Mouse (Mus musculus) ES-Bruce4 (cell line): ENCODE results near the gene Por.

Experiments
- CTCF ChIP-seq: IDR thresholded peaks from one replicate; pipeline ENCODE4 v1.8.1; 2011; ENCODE audit warnings: low read depth, low read length
- EP300 ChIP-seq: IDR thresholded peaks from 2 replicates; pipeline ENCODE4 v1.6.1; 2011; ENCODE audit warnings: low read depth, low read length; ENCODE audit not compliant: insufficient read depth
- POLR2A ChIP-seq: IDR thresholded peaks from one replicate; pipeline ENCODE4 v1.8.1; 2011; ENCODE audit warnings: low read length; ENCODE audit not compliant: insufficient read depth

DNA sequence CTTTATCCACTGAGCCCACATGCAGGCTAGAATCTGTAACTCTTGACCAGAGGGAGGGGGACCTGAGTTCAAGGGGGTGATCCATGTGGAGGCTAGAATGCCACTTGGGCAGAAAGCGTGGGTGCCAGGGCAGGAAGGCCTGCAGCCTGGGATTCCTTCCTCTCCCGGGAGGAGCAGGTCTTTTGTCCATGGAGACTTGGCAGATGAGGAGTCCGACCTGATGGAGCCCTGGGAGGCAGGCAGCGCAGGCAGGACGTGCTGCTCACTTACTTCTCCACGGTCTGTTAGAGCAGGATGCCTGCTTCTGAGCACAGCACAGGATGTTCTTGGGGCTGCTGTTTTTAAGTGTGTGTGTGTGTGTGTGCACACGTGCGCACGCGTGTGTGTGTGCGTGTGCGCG lies 37.2 kb downstream of the Por start:
- no peak for TF ChIP-seq EP300
- no peak for TF ChIP-seq POLR2A
- no peak for TF ChIP-seq CTCF
